ENCODE assay signal across 11 mouse cellular contexts in the genomic region with DNA sequence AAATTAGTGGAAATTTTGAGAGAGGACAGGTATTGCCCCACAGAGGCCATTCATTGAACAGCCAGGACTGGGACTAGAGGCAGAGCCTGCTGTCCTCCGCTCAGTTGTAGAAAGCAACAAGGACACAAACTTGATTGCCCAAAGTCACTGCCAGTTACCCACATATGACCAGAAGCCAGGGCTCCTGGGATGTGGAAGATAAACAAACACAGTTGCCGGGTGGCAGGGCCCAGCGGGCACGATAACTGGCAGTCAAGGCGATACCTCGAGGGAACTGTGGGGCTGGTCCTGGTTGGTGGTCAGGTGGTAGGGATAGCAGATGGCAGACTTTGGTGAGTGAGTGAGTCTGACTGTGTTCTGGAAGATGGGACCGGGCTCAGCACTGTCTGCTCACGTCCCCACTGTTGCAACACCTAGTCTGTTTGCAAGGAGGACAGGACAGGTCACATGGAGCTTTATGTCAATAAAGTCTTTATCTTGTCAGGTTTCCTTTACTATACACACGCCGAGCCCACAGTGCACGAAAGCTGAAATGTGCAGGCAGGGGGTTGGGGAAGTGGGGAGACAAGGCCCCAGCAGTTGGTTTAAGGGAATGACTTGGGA. TPM values are rescaled to one million over a fixed set of nuclear protein-coding genes. Genes with fewer than 3 reads are reported as not detected.
DNase-seq lines count a peak whose midpoint lies in the region; ATAC-seq and TF ChIP-seq lines count a peak whose summit lies in the region.
"Had no signal": no experiment of that assay in that cellular context is flagged by ENCODE, and none has a peak within 500 bp of the region (broad histone marks: within the 10 kb centered on the region; RNA-seq: fewer than 3 reads in every experiment).

No protein-coding gene starts in this region.

- no peak for DNase-seq in hindbrain, postnatal 0 days (ENCODE audit: low spot score)
- DNase-seq in hindbrain, embryonic 10.5 days (ENCODE audit: low spot score) = no peak
- peak; percentile 61 for DNase-seq in MN1 (ENCODE audit: low spot score)
- peak; percentile 20 for DNase-seq in cerebellum, adult 8-10 months
- no peak for DNase-seq in right cerebral cortex, adult 18-20 months
- DNase-seq in urinary bladder, postnatal 4 days (ENCODE audit: low spot score in 2 of 2) = no peak
- DNase-seq: layer of hippocampus, adult 9-11 months had no signal

- no peak overlapping the region for H3K4me2 ChIP-seq in hindbrain, postnatal 0 days (ENCODE audit: low read depth, low read length)
- H3K4me2 ChIP-seq in intestine, embryonic 16.5 days (ENCODE audit: low read depth, low read length) = no peak overlapping the region
- H3K4me2 ChIP-seq: limb, embryonic 15.5 days had no signal

- no peaks in the 10 kb centered on the region for H3K36me3 ChIP-seq in hindbrain, postnatal 0 days (ENCODE audit: insufficient read depth, low read length)
- peaks cover 14% of the 10 kb centered on the region; the same call in 1 of the 2 replicates for H3K36me3 ChIP-seq in hindbrain, embryonic 10.5 days
- no peaks in the 10 kb centered on the region; the same call in 1 of the 2 replicates for H3K36me3 ChIP-seq in intestine, embryonic 16.5 days (ENCODE audit: control insufficient read depth, insufficient read depth, low read length)

- H3K27ac ChIP-seq in hindbrain, postnatal 0 days = 0 out of 2 replicates have a peak overlapping the region, but pooled peaks have one; percentile 3
- no peak overlapping the region for H3K27ac ChIP-seq in hindbrain, embryonic 10.5 days
- peak overlapping the region; percentile 49 for H3K27ac ChIP-seq in intestine, embryonic 16.5 days (ENCODE audit: low read length)
- H3K27ac ChIP-seq: limb, embryonic 15.5 days had no signal

- no peaks in the 10 kb centered on the region for H3K27me3 ChIP-seq in hindbrain, postnatal 0 days (ENCODE audit: insufficient read depth, low read length)
- H3K27me3 ChIP-seq in hindbrain, embryonic 10.5 days (ENCODE audit: insufficient read depth, poor library complexity, severe bottlenecking) = peaks cover 9% of the 10 kb centered on the region; the same call in 1 of the 2 replicates
- no peaks in the 10 kb centered on the region for H3K27me3 ChIP-seq in intestine, embryonic 16.5 days (replicated peaks; ENCODE audit: control insufficient read depth, insufficient read depth, low read length)
- H3K27me3 ChIP-seq: limb, embryonic 15.5 days had no signal

- no peak for ATAC-seq in hindbrain, postnatal 0 days
- peak; percentile 13; the same call in 1 of the 2 replicates for ATAC-seq in intestine, embryonic 16.5 days

- H3K4me1 ChIP-seq in hindbrain, postnatal 0 days (ENCODE audit: insufficient read depth, low read length) = peaks cover 8% of the 10 kb centered on the region; the same call in 1 of the 2 replicates
- peaks cover 19% of the 10 kb centered on the region; the same call in 1 of the 2 replicates for H3K4me1 ChIP-seq in hindbrain, embryonic 10.5 days (replicated peaks)
- H3K4me1 ChIP-seq in intestine, embryonic 16.5 days (ENCODE audit: control insufficient read depth, insufficient read depth, low read length) = peaks cover 24% of the 10 kb centered on the region

- no peaks in the 10 kb centered on the region for H3K9me3 ChIP-seq in hindbrain, postnatal 0 days (ENCODE audit: low read length)
- H3K9me3 ChIP-seq in hindbrain, embryonic 10.5 days = no peaks in the 10 kb centered on the region
- H3K9me3 ChIP-seq in intestine, embryonic 16.5 days (ENCODE audit: control insufficient read depth, low read length) = no peaks in the 10 kb centered on the region
- H3K9me3 ChIP-seq: limb, embryonic 15.5 days had no signal

- 68% methylated on average over 11 of the region's 11 CpGs for WGBS in hindbrain, postnatal 0 days
- 87% methylated on average over 11 of the region's 11 CpGs for WGBS in hindbrain, embryonic 10.5 days
- 68% methylated on average over 11 of the region's 11 CpGs for WGBS in intestine, embryonic 16.5 days

- no peak overlapping the region for H3K9ac ChIP-seq in hindbrain, postnatal 0 days (replicated peaks; ENCODE audit: low read length)
- H3K9ac ChIP-seq in intestine, embryonic 16.5 days (ENCODE audit: low read depth, low read length) = 0 out of 2 replicates have a peak overlapping the region, but pooled peaks have one; percentile 16
- H3K9ac ChIP-seq: limb, embryonic 15.5 days had no signal

- H3K4me3 ChIP-seq in hindbrain, postnatal 0 days (ENCODE audit: low read length) = no peak overlapping the region
- H3K4me3 ChIP-seq in hindbrain, embryonic 10.5 days = no peak overlapping the region
- H3K4me3 ChIP-seq in intestine, embryonic 16.5 days (ENCODE audit: low read length) = no peak overlapping the region
- H3K4me3 ChIP-seq: limb, embryonic 15.5 days had no signal

- TF ChIP-seq CTCF in hindbrain, postnatal 0 days (IDR thresholded peaks at IDR 0.05; ENCODE audit: low read depth) = peak; percentile 20; the same call in 1 of the 2 replicates

RNA-seq across cellular contexts. Expression of a gene that starts 25.6 kb away (rescaled TPM):
- total RNA-seq in hindbrain, postnatal 0 days (2014; rRNA removed) = 0.52 TPM in 1 of 2 replicates, not detected in the other
- polyA plus RNA-seq in hindbrain, postnatal 0 days (2015; fragmentation: Nextera tagmentation; extraction: Ambion mirVana) = 0.29 and 0.40 TPM in 2 replicates
- 0.41 and 0.49 TPM in 2 replicates for polyA plus RNA-seq in hindbrain, embryonic 10.5 days (2016; fragmentation: Nextera tagmentation; extraction: Ambion mirVana)
- polyA plus RNA-seq in intestine, embryonic 16.5 days (2015; fragmentation: Nextera tagmentation; extraction: Ambion mirVana) = 0.38 and 0.59 TPM in 2 replicates
- total RNA-seq: MEL had no signal
- polyA plus RNA-seq: neural tube, embryonic 14.5 days had no signal

RNA-seq across cellular contexts. Expression of a gene that starts 25.7 kb away (rescaled TPM):
- total RNA-seq in hindbrain, postnatal 0 days (2014; rRNA removed) = 13.3 and 14.3 TPM in 2 replicates
- polyA plus RNA-seq in hindbrain, postnatal 0 days (2015; fragmentation: Nextera tagmentation; extraction: Ambion mirVana) = 4.5 and 5.0 TPM in 2 replicates
- polyA plus RNA-seq in hindbrain, embryonic 10.5 days (2016; fragmentation: Nextera tagmentation; extraction: Ambion mirVana) = 5.8 and 7.2 TPM in 2 replicates
- polyA plus RNA-seq in intestine, embryonic 16.5 days (2015; fragmentation: Nextera tagmentation; extraction: Ambion mirVana) = 12.6 and 14.5 TPM in 2 replicates

Comparison
In these comparisons a context has a peak if more than half of its experiments do, and no peak if none do; other contexts are left out.
1. DNase-seq: peak in MN1 (single experiment) and cerebellum, adult 8-10 months (single experiment); none in hindbrain, postnatal 0 days (single experiment), hindbrain, embryonic 10.5 days (single experiment), right cerebral cortex, adult 18-20 months (single experiment) and urinary bladder, postnatal 4 days (0 of 2).